Mouse (Mus musculus) adrenal gland, postnatal 0 days (tissue): ENCODE data around the gene Gm3106. TPM values are rescaled to one million over a fixed set of nuclear protein-coding genes. Genes with fewer than 3 reads are reported as not detected.

Source experiments
- polyA plus RNA-seq: library from polyadenylated mRNA; unstranded; fragments of >200 nt; fragmentation: Nextera tagmentation; extraction: Ambion mirVana; gene quantifications from 2 replicates; pipeline ENCODE4 v1.2.1, GENCODE M21; 2015

Gene Gm3106
- not detected in 2 replicates for polyA plus RNA-seq

DNA sequence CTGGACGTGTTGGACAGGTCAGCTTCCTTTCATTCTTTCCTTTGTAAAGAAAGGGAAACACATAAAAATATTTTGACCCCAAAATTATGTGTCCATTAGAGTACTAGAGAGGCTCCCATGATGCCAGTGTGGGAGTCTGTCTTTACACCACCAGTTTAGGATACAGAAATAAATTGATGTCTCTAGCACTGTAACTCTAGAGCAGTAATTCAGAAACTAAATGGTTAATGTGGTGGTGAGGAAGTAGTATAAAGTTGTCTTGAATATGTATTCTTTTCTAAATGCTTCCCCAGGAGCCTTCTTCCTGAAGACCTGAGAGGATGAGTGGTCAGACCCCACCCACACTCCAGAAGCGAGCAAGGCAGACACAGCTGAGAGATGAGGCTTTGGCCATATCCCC is at the start of gene Gm3106:
Gm3106 (plus strand) TSS at position 301 of the 400 bp plus-strand sequence.

Other genes with a start within 250 kb of the Gm3106 start
- gene BC061212, start 147.5 kb upstream of the Gm3106 start, polyA plus RNA-seq: not detected in 2 replicates
- not detected in 2 replicates for gene Gm6351, start 141.6 kb upstream of the Gm3106 start, polyA plus RNA-seq
- gene A430089I19Rik, start 88.8 kb downstream of the Gm3106 start, polyA plus RNA-seq: not detected in 2 replicates
- not detected in 2 replicates for gene Gm6502, start 96.4 kb downstream of the Gm3106 start, polyA plus RNA-seq
- gene AA792892, start 121.7 kb downstream of the Gm3106 start, polyA plus RNA-seq: not detected in 2 replicates
- gene Gm7682, start 227.8 kb downstream of the Gm3106 start, polyA plus RNA-seq: not detected in 2 replicates